Mouse (Mus musculus) midbrain, embryonic 15.5 days (tissue): ENCODE results near the gene Gm13271. TPM values are rescaled to one million over a fixed set of nuclear protein-coding genes. Genes with fewer than 3 reads are reported as not detected.
"Not testable (repeated sequence)": the region's sequence is repeated elsewhere in the genome, so short reads cannot be mapped to it uniquely, and the experiment has no call there.

Experiments
- ATAC-seq: fragments of 200-750 bp; cut with Nextera tagmentation; replicated peaks from 2 replicates; pipeline ENCODE4 v1.8.0; 2017; ENCODE audit warnings: moderate TSS enrichment
- H3K27ac ChIP-seq: fragments of 300-500 bp; sonication (generic); 2 replicates; pipeline ENCODE4 v1.5.1; 2015; ENCODE audit warnings: mild to moderate bottlenecking, inconsistent platforms
- H3K27me3 ChIP-seq: fragments of 300-500 bp; sonication (generic); replicated peaks from 2 replicates; pipeline ENCODE4 v1.6.1; 2015; ENCODE audit warnings: inconsistent platforms
- H3K36me3 ChIP-seq: fragments of 300-500 bp; sonication (generic); replicated peaks from 2 replicates; pipeline ENCODE4 v1.6.1; 2015; ENCODE audit warnings: inconsistent platforms
- H3K4me1 ChIP-seq: fragments of 300-500 bp; sonication (generic); 2 replicates; pipeline ENCODE4 v1.6.1; 2015; ENCODE audit warnings: inconsistent platforms
- H3K4me2 ChIP-seq: fragments of 300-500 bp; sonication (generic); 2 replicates; pipeline ENCODE4 v1.6.1; 2015; ENCODE audit warnings: inconsistent platforms, mild to moderate bottlenecking, moderate library complexity
- H3K4me3 ChIP-seq: fragments of 300-500 bp; sonication (generic); 2 replicates; pipeline ENCODE4 v1.5.1; 2015; ENCODE audit warnings: mild to moderate bottlenecking, inconsistent platforms
- H3K9ac ChIP-seq: fragments of 300-500 bp; sonication (generic); 2 replicates; pipeline ENCODE4 v1.6.1; 2015; ENCODE audit warnings: mild to moderate bottlenecking, inconsistent platforms
- H3K9me3 ChIP-seq: fragments of 300-500 bp; sonication (generic); 2 replicates; pipeline ENCODE4 v1.6.1; 2016; ENCODE audit warnings: inconsistent platforms
- WGBS: fragments of 180-500 bp; shearing (Covaris S2); methylation state at CpG from one replicate; pipeline ENCODE4 v1.1.7; 2015; ENCODE audit warnings: mixed read lengths; 5-methylcytosine and 5-hydroxymethylcytosine counted together
- polyA plus RNA-seq: library from polyadenylated mRNA; unstranded; fragments of >200 nt; fragmentation: Nextera tagmentation; extraction: Ambion mirVana; gene quantifications from 2 replicates; pipeline ENCODE4 v1.2.1, GENCODE M21; 2015

Gm13271 gene
- polyA plus RNA-seq = not detected in 2 replicates

GRCm38 (mm10) chr4:88754818-88755340 lies at the start of gene Gm13271:
TSS of gene Gm13271 (plus strand) at chr4:88754868.
- not testable (repeated sequence) for ATAC-seq
- WGBS = 77% methylated on average over 15 of the region's 15 CpGs

GRCm38 (mm10) chr4:88705924-88706323 lies 48.7 kb upstream of the Gm13271 start:
- no peaks in the 10 kb centered on the region for H3K4me1 ChIP-seq
- no peak overlapping the region for H3K9ac ChIP-seq
- no peak overlapping the region for H3K4me3 ChIP-seq
- 54% methylated on average over 3 of the region's 3 CpGs for WGBS
- H3K9me3 ChIP-seq = no peaks in the 10 kb centered on the region
- no peaks in the 10 kb centered on the region for H3K36me3 ChIP-seq
- no peak overlapping the region for H3K4me2 ChIP-seq
- H3K27me3 ChIP-seq = no peaks in the 10 kb centered on the region
- no peak overlapping the region for H3K27ac ChIP-seq
- ATAC-seq = no peak

More at GRCm38 (mm10) chr4:88754818-88755340, at the start of gene Gm13271:
- H3K4me1 ChIP-seq, H3K4me2 ChIP-seq, H3K9ac ChIP-seq, H3K9me3 ChIP-seq, H3K36me3 ChIP-seq, H3K27ac ChIP-seq, H3K27me3 ChIP-seq, H3K4me3 ChIP-seq: not testable (repeated sequence)

DNA sequence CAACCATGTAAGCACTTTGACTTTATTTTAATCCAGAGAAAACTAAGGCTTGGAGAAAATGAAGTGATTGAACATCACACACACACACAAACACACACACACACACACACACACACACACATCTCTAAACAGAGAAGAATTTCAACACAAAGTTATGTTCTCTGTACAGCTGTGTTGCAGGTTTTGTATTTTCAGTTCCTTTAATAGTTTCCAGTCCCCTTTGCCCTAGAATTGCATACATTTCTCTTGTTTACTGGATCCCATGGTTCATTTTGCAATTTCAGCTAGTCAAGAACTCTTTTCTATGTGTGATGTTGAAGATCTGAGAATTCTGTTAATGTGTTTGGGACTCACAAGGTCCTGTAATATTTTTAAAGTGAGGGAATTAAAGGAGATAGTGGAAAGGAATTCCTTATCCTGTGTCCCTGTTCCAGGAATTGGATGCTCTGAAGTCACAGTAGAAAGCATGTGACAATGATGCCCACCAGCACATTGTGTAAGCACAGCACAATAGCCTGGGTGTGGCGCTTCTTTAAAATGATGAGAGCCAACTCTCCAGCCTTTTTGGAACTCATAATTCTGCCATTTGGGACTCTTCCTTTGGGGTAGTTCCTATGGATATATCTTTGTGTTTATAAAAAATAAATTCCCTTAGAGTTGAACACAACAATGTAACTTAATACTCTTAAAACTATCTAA lies 47.4 kb upstream of the Gm13271 start:
- Histone ChIP-seq H3K4me2 (no peak overlapping the region), H3K27me3 (no peaks in the 10 kb centered on the region), H3K4me3 (no peak overlapping the region), H3K9me3 (no peaks in the 10 kb centered on the region), H3K4me1 (no peaks in the 10 kb centered on the region), H3K27ac (no peak overlapping the region), H3K9ac (no peak overlapping the region), H3K36me3 (no peaks in the 10 kb centered on the region)
- 83% methylated on average over 1 of the region's 1 CpGs for WGBS
- no peak for ATAC-seq

DNA sequence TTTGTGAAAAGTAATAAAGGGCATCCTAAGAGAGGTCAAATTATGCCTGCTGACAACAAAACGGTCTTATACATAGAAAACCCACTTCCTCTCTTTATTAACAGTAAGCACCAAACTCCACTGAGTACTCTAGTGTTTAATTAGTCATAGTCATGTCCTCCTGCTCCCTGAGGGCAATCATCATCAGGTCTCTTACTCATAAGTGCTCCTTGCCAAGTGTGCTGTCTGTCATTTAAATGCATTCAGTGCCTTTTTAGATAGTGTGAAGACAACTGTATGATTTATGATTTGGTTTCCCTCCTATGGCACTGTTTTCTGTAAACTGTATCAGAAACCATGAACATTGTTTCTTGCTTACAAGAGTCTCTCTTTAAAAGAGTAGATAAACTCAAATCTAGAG lies 40.4 kb upstream of the Gm13271 start:
- Histone ChIP-seq H3K27ac (no peak overlapping the region), H3K9ac (no peak overlapping the region), H3K4me1 (peaks cover 13% of the 10 kb centered on the region), H3K9me3 (no peaks in the 10 kb centered on the region), H3K36me3 (peaks cover 10% of the 10 kb centered on the region; the same call in 1 of the 2 replicates), H3K27me3 (no peaks in the 10 kb centered on the region), H3K4me2 (no peak overlapping the region), H3K4me3 (no peak overlapping the region)
- WGBS = 88% methylated on average over 1 of the region's 1 CpGs
- ATAC-seq = no peak

DNA sequence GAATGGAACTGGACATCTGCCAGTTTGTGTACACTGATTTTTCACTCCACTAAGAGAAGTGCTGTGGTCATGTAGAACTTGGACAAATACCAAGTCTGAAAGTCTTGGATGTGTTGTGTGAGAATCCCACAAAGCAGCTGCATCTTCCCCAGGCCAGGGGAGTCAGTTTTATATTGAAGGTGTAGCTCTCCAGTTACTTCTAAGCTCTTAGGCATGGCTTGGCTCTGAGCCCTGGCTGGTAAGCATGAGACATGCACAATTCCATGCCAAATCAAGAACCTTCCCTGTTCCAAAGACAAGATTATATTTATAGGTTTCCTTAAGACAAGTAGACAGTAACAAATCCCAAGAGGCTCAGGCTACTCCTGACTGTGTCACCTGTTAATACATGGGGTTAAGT lies 39.6 kb upstream of the Gm13271 start:
- H3K9me3 ChIP-seq = no peaks in the 10 kb centered on the region
- peaks cover 10% of the 10 kb centered on the region; the same call in 1 of the 2 replicates for H3K36me3 ChIP-seq
- no peak overlapping the region for H3K27ac ChIP-seq
- no peak overlapping the region for H3K4me2 ChIP-seq
- H3K27me3 ChIP-seq = no peaks in the 10 kb centered on the region
- no peak overlapping the region for H3K9ac ChIP-seq
- H3K4me3 ChIP-seq = no peak overlapping the region
- peaks cover 19% of the 10 kb centered on the region for H3K4me1 ChIP-seq
- no peak for ATAC-seq

DNA sequence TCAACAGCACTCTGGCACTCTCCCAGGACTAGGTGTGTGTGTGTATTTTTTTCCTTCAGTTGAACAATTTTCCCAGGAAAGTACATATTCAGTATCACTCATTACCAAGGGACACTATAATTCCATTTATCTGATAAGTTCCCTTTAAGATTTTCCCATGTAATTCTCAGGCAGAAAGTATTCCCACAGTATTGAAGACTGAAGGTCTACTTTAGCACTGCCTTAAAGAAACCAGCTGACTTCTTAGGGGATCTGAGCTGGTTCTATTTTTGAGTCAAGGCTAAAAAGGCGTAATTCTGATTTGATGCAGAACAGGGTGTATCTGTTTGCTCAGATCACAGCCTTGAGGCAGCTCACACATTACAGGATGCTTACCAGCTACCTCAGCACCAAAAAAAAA lies 36.0 kb upstream of the Gm13271 start:
- Histone ChIP-seq H3K36me3 (peaks cover 9% of the 10 kb centered on the region; the same call in 1 of the 2 replicates), H3K27me3 (no peaks in the 10 kb centered on the region), H3K27ac (no peak overlapping the region), H3K4me1 (peaks cover 35% of the 10 kb centered on the region), H3K9me3 (no peaks in the 10 kb centered on the region), H3K9ac (no peak overlapping the region), H3K4me2 (peak overlapping the region; percentile 53), H3K4me3 (peak overlapping the region; percentile 27)
- no peak for ATAC-seq
- 45% methylated on average over 1 of the region's 1 CpGs for WGBS

DNA sequence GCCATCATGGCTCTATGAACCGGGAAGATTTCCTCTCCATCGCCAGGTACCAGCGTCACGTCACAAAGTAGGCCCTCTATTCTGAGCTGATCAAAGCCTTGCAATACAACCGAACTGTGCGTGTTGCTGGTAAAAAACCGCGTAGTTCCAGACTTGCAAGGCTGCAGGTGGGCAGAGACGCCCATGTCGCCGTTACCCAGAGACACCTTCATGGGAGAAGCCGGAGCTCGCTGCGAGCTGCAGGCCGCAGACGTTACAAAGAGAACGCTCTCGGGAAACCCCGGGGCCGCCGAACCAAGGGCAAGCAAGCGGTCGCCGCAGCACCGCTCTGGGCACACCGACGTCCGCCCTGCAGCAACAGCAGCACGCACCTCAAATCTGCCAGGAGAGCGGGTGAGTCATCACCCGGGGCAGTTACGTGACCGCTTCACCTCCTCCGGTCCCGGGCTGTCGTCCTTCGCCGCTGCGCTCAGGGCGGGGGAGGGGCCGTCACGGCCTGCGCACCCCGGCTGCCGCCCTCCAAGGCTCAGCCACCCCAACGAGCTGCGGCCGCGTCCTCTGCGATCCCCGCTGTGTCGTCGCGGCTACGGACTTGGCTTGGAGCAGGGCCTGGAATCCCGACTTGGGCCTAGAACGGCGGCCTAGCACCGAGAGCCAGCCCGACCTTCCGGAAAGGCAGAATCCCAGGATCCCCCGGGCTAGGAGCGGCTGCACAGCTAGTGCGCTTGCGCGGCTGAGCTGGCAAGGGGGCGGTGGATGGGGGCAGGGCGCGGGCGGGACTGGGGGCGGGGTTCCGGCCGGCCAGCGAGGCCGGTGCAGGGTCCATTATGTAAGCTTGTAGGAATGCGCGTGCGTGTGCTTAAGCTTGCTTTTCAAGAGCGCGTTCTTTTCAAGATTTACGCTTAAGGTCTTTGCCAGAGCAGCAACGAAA lies 32.6 kb upstream of the Gm13271 start, which contains the start of the genes Gm26566 and Klhl9:
Gene Gm26566, plus strand, starts transcription at position 15 of the 931 bp plus-strand sequence.
Gene Klhl9, minus strand, starts transcription at position 675 of the 931 bp plus-strand sequence.
- Histone ChIP-seq H3K36me3 (0 out of 2 replicates have a peak, but pooled peaks cover 3% of the 10 kb centered on the region), H3K4me1 (peaks cover 35% of the 10 kb centered on the region), H3K9ac (peak within 1 kb of the TSS; percentile 99), H3K4me3 (peak within 1 kb of the TSS; percentile 98), H3K9me3 (no peaks in the 10 kb centered on the region), H3K27ac (peak within 1 kb of the TSS; percentile 98), H3K4me2 (peak within 1 kb of the TSS; percentile 51), H3K27me3 (no peaks in the 10 kb centered on the region)
- under 1% methylated on average over 81 of the region's 82 CpGs for WGBS
- ATAC-seq = peak; percentile 99

GRCm38 (mm10) chr4:88723497-88724090 lies 31.1 kb upstream of the Gm13271 start:
- H3K4me3 ChIP-seq = no peak overlapping the region
- ATAC-seq = no peak
- H3K27me3 ChIP-seq = no peaks in the 10 kb centered on the region
- no peaks in the 10 kb centered on the region for H3K9me3 ChIP-seq
- H3K4me2 ChIP-seq = no peak overlapping the region
- no peak overlapping the region for H3K27ac ChIP-seq
- 0 out of 2 replicates have a peak, but pooled peaks cover 3% of the 10 kb centered on the region for H3K36me3 ChIP-seq
- no peak overlapping the region for H3K9ac ChIP-seq
- 70% methylated on average over 8 of the region's 8 CpGs for WGBS
- H3K4me1 ChIP-seq = peaks cover 27% of the 10 kb centered on the region

DNA sequence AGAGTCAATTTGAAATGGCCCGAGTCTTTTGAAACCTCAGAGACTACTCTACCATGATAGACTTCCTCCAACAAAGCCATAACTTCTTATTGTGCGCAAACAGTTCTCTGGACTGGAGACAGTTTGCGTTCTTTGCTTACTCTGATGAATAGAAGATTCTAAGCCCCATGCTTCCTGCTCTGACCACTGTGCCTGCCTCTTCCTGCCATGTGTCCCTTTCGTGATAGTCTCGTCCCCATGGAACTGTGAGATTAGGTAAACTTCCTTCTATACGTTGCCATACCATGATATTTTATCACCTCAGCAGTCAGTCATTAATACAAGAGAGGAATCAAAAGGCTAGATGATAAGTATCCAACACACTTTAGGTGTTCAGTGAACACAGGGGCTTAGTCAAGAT lies 27.9 kb upstream of the Gm13271 start:
- Histone ChIP-seq H3K36me3 (no peaks in the 10 kb centered on the region), H3K4me1 (no peaks in the 10 kb centered on the region), H3K9me3 (no peaks in the 10 kb centered on the region), H3K9ac (no peak overlapping the region), H3K27me3 (no peaks in the 10 kb centered on the region), H3K4me3 (no peak overlapping the region), H3K4me2 (no peak overlapping the region), H3K27ac (no peak overlapping the region)
- WGBS = 87% methylated on average over 6 of the region's 6 CpGs
- no peak for ATAC-seq

- no peaks in the 10 kb centered on the region for H3K9me3 ChIP-seq
- H3K4me1 ChIP-seq = no peaks in the 10 kb centered on the region
- 0% methylated on average over 1 of the region's 1 CpGs for WGBS
- no peak overlapping the region for H3K27ac ChIP-seq
- no peak overlapping the region for H3K4me2 ChIP-seq
- H3K4me3 ChIP-seq = no peak overlapping the region
- H3K27me3 ChIP-seq = no peaks in the 10 kb centered on the region
- ATAC-seq = no peak
- H3K36me3 ChIP-seq = no peaks in the 10 kb centered on the region
- H3K9ac ChIP-seq = no peak overlapping the region
Observed at GRCm38 (mm10) chr4:88727324-88727723, 27.3 kb upstream of the Gm13271 start.

- H3K4me2 ChIP-seq = no peak overlapping the region
- H3K27me3 ChIP-seq = no peaks in the 10 kb centered on the region
- ATAC-seq = no peak
- no peak overlapping the region for H3K4me3 ChIP-seq
- H3K36me3 ChIP-seq = no peaks in the 10 kb centered on the region
- H3K9me3 ChIP-seq = no peaks in the 10 kb centered on the region
- no peak overlapping the region for H3K27ac ChIP-seq
- H3K4me1 ChIP-seq = no peaks in the 10 kb centered on the region
- WGBS = 5% methylated on average over 2 of the region's 2 CpGs
- no peak overlapping the region for H3K9ac ChIP-seq
Observed at GRCm38 (mm10) chr4:88738480-88738879, 16.2 kb upstream of the Gm13271 start.

DNA sequence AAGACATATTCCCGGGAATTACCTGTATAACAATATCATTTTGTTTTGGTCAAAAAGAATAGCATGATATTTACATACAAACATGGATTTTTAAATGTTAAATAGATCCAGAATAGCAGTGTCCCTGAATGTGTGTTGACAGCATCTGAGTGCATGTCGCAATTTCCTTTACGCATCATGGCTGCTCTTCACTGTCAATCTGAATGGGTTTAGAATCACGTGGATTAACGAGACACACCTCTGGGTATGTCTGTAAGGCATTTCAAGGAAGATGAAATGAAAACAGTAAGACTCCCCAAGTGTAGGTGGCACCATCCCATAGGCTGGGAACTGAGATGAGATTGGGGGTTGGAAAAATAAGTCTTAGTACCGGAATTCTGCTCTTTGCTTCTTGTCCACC lies 15.6 kb upstream of the Gm13271 start:
- ATAC-seq = no peak
- Histone ChIP-seq H3K9me3 (no peaks in the 10 kb centered on the region), H3K36me3 (no peaks in the 10 kb centered on the region), H3K27me3 (no peaks in the 10 kb centered on the region), H3K4me1 (no peaks in the 10 kb centered on the region), H3K4me2 (no peak overlapping the region), H3K4me3 (no peak overlapping the region), H3K27ac (no peak overlapping the region), H3K9ac (no peak overlapping the region)
- 90% methylated on average over 6 of the region's 6 CpGs for whole genome bisulfite sequencing
